Mouse (Mus musculus): ENCODE measurements around the gene Ppp1r37. TPM values are rescaled to one million over a fixed set of nuclear protein-coding genes. Genes with fewer than 3 reads are reported as not detected.

Gene Ppp1r37
- total RNA-seq, 2 experiments from 2014 or later = 34.8 to 41.4 TPM

GRCm38 (mm10) chr7:19507612-19507981, 55.3 kb downstream of the Ppp1r37 start:
- intact Hi-C loops (cut with DNase I) = loop anchor here (5.0 kb wide), 1 partner anchor 65 kb away; no protein-coding TSS in a partner anchor

GRCm38 (mm10) chr7:19506969-19507611, 55.8 kb downstream of the Ppp1r37 start:
- intact Hi-C loops (cut with DNase I) = loop anchor here (5.0 kb wide), 1 partner anchor 65 kb away; no protein-coding TSS in a partner anchor
- no peak for DNase-seq

More at GRCm38 (mm10) chr7:19507612-19507981, 55.3 kb downstream of the Ppp1r37 start:
- no peak for DNase-seq

GRCm38 (mm10) chr7:19506326-19506725, 56.5 kb downstream of the Ppp1r37 start:
- no peak for DNase-seq
- intact Hi-C loops (cut with DNase I) = loop anchor here (5.0 kb wide), 1 partner anchor 66 kb away; no protein-coding TSS in a partner anchor

- peak; percentile 31 to 35 for DNase-seq
- intact Hi-C loops (cut with DNase I) = loop anchor here (2.0 to 5.0 kb wide), 3 partner anchors 84 to 113 kb away; partner anchors contain the start of genes Ckm and Klc3
Observed at GRCm38 (mm10) chr7:19503481-19504068, 59.3 kb downstream of the Ppp1r37 start.

GRCm38 (mm10) chr7:19501658-19502057, 61.2 kb downstream of the Ppp1r37 start:
- DNase-seq = no peak
- intact Hi-C loops (cut with DNase I) = loop anchor here (5.0 kb wide), 2 partner anchors 86 to 99 kb away; partner anchors contain the start of genes Ckm and Klc3

GRCm38 (mm10) chr7:19500420-19501363, 62.2 kb downstream of the Ppp1r37 start:
- DNase-seq = no peak
- intact Hi-C loops (cut with DNase I) = loop anchor here (5.0 kb wide), 2 partner anchors 87 to 98 kb away; partner anchors contain the start of genes Ckm and Klc3

- no peak for DNase-seq
- intact Hi-C loops (cut with DNase I) = no loop called here
Observed at GRCm38 (mm10) chr7:19498326-19498725, 64.5 kb downstream of the Ppp1r37 start.

- intact Hi-C loops (cut with DNase I) = no loop called here
- DNase-seq = no peak
Observed at GRCm38 (mm10) chr7:19496214-19496555, 66.7 kb downstream of the Ppp1r37 start.

- intact Hi-C loops (cut with DNase I) = no loop called here
- peak; percentile 30 to 32 for DNase-seq
Observed at GRCm38 (mm10) chr7:19495521-19496213, 67.2 kb downstream of the Ppp1r37 start.

GRCm38 (mm10) chr7:19494751-19495474, 68.0 kb downstream of the Ppp1r37 start:
- intact Hi-C loops (cut with DNase I) = no loop called here
- no peak for DNase-seq

GRCm38 (mm10) chr7:19491731-19492130, 71.1 kb downstream of the Ppp1r37 start:
- no peak for DNase-seq
- intact Hi-C loops (cut with DNase I) = no loop called here

- DNase-seq = no peak
- intact Hi-C loops (cut with DNase I) = no loop called here
Observed at GRCm38 (mm10) chr7:19489525-19489924, 73.4 kb downstream of the Ppp1r37 start.

GRCm38 (mm10) chr7:19486549-19486948, 76.3 kb downstream of the Ppp1r37 start:
- intact Hi-C loops (cut with DNase I) = no loop called here
- DNase-seq = no peak

- DNase-seq = no peak
- intact Hi-C loops (cut with DNase I) = no loop called here
Observed at GRCm38 (mm10) chr7:19485488-19485887, 77.4 kb downstream of the Ppp1r37 start.

- DNase-seq = no peak
- intact Hi-C loops (cut with DNase I) = no loop called here
Observed at GRCm38 (mm10) chr7:19483281-19483680, 79.6 kb downstream of the Ppp1r37 start.

All from gastrocnemius, postnatal 36 days (tissue).